Mouse (Mus musculus) megakaryocyte, embryonic 14.5 days (primary cell): ENCODE data around the gene Nlrc3.

Source experiments
- FLI1 ChIP-seq: IDR thresholded peaks from 2 replicates; pipeline ENCODE4 v1.6.1; 2012; ENCODE audit warnings: low read length, inconsistent platforms, mixed read lengths
- GATA1 ChIP-seq: IDR thresholded peaks from 3 replicates; pipeline ENCODE4 v1.6.1; 2012; ENCODE audit warnings: mixed read lengths, low read length, inconsistent platforms, borderline replicate concordance

GRCm38 (mm10) chr16:3982173-3982572 is 5.7 kb upstream of the Nlrc3 start:
- no peak for TF ChIP-seq GATA1
- TF ChIP-seq FLI1: no peak
